Mouse (Mus musculus): ENCODE data around the gene Chek1. TPM values are rescaled to one million over a fixed set of nuclear protein-coding genes. Genes with fewer than 3 reads are reported as not detected.

The Chek1 gene
- polyA plus RNA-seq, 1 experiment from 2014 or later, result 10.2 TPM

GRCm38 (mm10) chr9:36692920-36693319 lies 33.9 kb downstream of the Chek1 start, which contains the start of gene Acrv1:
Acrv1 (plus strand) TSS chr9:36693220.
- no peaks in the 10 kb centered on the region for H3K4me1 ChIP-seq (replicated peaks)
- no peaks in the 10 kb centered on the region for H3K27me3 ChIP-seq
- H3K36me3 ChIP-seq, result no peaks in the 10 kb centered on the region
- no peak within 1 kb of the TSS for H3K4me2 ChIP-seq
- no peak within 1 kb of the TSS for H3K27ac ChIP-seq (replicated peaks)
- WGBS, result 73% methylated on average over 1 of the region's 1 CpGs
- no peak within 1 kb of the TSS for H3K4me3 ChIP-seq
- no peak within 1 kb of the TSS for H3K9ac ChIP-seq
- H3K9me3 ChIP-seq, result no peaks in the 10 kb centered on the region
- no peak for ATAC-seq (ENCODE audit: low FRiP score, low read depth)

GRCm38 (mm10) chr9:36687329-36687728 lies 39.5 kb downstream of the Chek1 start:
- Histone ChIP-seq H3K9ac (no peak overlapping the region), H3K4me3 (no peak overlapping the region), H3K9me3 (no peaks in the 10 kb centered on the region), H3K27me3 (no peaks in the 10 kb centered on the region), H3K4me2 (no peak overlapping the region), H3K27ac (replicated peaks) (no peak overlapping the region), H3K4me1 (replicated peaks) (no peaks in the 10 kb centered on the region), H3K36me3 (no peaks in the 10 kb centered on the region)
- ATAC-seq (ENCODE audit: low FRiP score, low read depth), result no peak

- Histone ChIP-seq H3K27me3 (no peaks in the 10 kb centered on the region), H3K4me3 (no peak overlapping the region), H3K9me3 (no peaks in the 10 kb centered on the region), H3K4me1 (replicated peaks) (no peaks in the 10 kb centered on the region), H3K9ac (no peak overlapping the region), H3K36me3 (no peaks in the 10 kb centered on the region), H3K27ac (replicated peaks) (no peak overlapping the region), H3K4me2 (no peak overlapping the region)
- WGBS, result 77% methylated on average over 2 of the region's 2 CpGs
- no peak for ATAC-seq (ENCODE audit: low FRiP score, low read depth)
Observed at GRCm38 (mm10) chr9:36681424-36681823, 45.4 kb downstream of the Chek1 start.

Other genes with a start within 250 kb of the Chek1 start
- gene Gm5615, start 185.1 kb downstream of the Chek1 start, polyA plus RNA-seq (2015; fragmentation: Nextera tagmentation; extraction: Ambion mirVana), result not detected in 2 replicates
- not detected in 2 replicates for gene Gm17689, start 144.4 kb downstream of the Chek1 start, polyA plus RNA-seq (2015; fragmentation: Nextera tagmentation; extraction: Ambion mirVana)
- gene A630095E13Rik, start 83.7 kb downstream of the Chek1 start, polyA plus RNA-seq (2015; fragmentation: Nextera tagmentation; extraction: Ambion mirVana), result not detected in 2 replicates
- not detected in 2 replicates for gene Acrv1, start 33.8 kb downstream of the Chek1 start, polyA plus RNA-seq (2015; fragmentation: Nextera tagmentation; extraction: Ambion mirVana)
- gene Stt3a, start 40.6 kb upstream of the Chek1 start, polyA plus RNA-seq (2015; fragmentation: Nextera tagmentation; extraction: Ambion mirVana), result 92.2 and 102 TPM in 2 replicates
- 116 and 124 TPM in 2 replicates for gene Ei24, start 70.3 kb upstream of the Chek1 start, polyA plus RNA-seq (2015; fragmentation: Nextera tagmentation; extraction: Ambion mirVana)
- 533 and 554 TPM in 2 replicates for gene Fez1, start 94.8 kb upstream of the Chek1 start, polyA plus RNA-seq (2015; fragmentation: Nextera tagmentation; extraction: Ambion mirVana)

Data from hindbrain, embryonic 15.5 days (tissue).